Mouse (Mus musculus) induced T-regulatory cell, adult 2 months (primary cell): ENCODE data around the gene Ebf4.

Experiments used
- DNase-seq: peaks from one replicate; pipeline ENCODE4 v3.0.0-alpha.2; 2012; ENCODE audit warnings: low read depth

Ebf4 gene

DNA sequence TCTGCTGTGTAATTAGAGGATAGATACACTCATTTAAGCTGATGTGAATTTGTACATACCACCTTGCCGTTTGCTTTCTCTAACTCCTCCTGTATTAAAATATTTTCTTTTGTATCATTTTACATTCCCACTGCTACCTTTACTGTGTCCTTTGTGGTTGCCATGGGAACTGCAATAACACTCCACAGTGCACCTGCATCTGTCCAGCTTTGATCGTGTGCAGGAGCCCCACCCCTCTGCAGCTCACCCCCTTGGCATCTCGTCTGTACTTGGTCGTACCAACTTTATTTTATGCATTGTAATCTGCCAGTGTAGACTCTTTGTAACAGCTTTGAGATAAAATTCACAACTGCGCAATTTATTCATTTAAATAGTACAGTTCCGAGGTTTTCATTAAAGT, 88.9 kb downstream of the Ebf4 start:
- no peak for DNase-seq

DNA sequence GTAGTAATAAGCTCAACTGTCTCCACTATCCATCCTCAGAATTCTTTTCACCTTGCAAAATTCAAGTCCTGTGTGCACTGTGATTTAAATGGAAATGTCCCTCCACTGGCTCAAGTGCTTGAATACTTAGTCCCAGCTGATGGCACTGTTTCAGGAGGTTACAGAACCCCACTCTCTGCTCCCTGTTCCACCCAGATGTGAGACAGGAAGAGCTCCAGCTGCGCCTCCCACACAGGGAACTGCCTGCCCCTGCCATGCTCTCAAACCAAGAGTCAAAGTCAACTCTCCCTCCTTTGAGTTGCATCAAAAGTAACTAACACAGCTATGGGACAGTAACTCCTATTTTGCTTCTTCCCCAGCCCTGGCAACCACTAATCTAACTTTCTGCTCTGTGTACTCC, 91.2 kb downstream of the Ebf4 start:
- DNase-seq, result no peak

DNA sequence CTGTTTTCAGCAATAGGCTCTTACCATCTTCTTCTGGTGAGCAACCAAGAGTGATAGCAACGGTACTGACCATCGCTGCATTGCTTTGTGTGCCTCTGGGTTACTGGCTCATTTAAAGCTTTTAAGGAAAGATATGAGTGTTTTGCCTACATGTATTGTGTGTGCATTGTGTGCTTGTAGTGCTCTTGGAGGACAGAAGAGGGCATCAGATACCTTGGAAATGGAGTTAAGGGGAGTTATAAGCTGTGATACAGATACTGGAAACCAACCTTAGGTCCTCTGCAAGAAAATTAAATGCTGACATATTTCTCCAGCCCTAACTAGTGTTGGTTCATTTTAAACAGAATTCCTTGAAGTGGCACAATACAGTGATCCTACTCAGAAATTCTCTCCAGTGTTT, 93.8 kb downstream of the Ebf4 start:
- peak; percentile 40 for DNase-seq

DNA sequence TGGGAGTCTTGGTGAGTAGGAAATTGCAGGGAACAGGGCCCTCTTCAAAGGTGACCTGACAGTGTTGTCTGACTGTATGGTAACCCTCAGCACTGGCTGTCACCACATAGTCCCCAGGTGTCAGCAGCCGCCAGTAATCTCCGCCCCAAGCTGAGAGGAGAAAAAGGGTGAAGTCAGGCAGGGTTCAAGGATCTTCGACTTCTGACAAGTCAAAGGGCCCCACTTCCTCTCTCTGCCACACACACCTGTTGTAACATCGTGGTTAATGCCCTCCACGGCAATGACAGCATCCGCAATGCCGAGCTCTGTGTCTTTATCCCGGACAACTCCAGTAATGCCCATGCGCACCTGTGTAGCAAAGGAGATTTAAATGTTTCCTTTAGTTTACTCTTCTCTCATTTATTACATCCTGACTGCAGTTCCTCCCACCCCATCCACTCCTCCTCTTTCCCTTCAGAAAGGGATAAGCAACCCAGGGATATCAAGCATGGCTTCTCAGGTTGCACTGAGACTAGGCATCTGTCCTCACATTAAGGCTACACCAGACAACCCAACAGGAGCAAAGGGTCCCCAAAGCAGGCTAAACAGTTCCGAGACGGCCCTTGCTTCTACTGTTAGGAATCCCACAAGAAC, 96.1 kb downstream of the Ebf4 start:
- no peak for DNase-seq

DNA sequence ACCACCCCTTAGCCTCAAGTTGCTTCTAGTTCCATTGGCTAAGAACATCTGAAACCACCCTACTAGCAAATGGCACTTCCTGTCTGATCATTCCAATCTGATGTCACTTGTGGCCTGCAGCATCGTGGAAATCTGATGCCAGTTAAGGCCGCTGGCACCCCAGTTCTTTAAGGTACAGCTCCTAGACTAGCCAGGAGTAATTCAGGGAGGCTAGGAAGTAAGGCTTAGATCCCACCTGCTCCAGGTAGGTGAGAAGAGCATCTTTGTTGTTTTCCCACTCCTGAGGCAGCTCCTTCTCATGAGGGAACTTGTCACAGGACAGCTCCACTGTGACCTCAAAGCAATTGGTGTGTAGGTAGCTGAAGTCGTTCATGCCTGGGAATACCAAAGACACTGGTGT, 97.9 kb downstream of the Ebf4 start:
- DNase-seq, result no peak

DNA sequence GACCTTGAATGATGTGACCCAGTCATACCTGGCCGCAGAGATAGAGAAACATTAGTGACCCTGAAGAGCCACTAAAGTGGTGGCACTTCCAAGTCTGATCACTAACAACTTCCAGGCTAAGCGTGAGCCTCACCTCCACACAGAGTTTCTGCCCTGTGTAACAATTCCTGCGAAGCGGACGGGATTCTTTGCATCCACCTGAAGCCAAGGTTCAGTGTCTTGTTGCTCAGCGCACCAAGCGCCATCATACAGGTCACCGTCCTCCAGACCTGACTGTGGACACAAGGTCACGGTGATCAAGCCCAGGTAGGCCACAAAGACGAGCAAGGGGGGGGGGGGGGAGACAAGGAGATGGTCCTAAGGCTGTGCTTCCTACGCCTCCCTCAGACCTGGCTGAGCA, 100.7 kb downstream of the Ebf4 start:
- DNase-seq, result no peak

DNA sequence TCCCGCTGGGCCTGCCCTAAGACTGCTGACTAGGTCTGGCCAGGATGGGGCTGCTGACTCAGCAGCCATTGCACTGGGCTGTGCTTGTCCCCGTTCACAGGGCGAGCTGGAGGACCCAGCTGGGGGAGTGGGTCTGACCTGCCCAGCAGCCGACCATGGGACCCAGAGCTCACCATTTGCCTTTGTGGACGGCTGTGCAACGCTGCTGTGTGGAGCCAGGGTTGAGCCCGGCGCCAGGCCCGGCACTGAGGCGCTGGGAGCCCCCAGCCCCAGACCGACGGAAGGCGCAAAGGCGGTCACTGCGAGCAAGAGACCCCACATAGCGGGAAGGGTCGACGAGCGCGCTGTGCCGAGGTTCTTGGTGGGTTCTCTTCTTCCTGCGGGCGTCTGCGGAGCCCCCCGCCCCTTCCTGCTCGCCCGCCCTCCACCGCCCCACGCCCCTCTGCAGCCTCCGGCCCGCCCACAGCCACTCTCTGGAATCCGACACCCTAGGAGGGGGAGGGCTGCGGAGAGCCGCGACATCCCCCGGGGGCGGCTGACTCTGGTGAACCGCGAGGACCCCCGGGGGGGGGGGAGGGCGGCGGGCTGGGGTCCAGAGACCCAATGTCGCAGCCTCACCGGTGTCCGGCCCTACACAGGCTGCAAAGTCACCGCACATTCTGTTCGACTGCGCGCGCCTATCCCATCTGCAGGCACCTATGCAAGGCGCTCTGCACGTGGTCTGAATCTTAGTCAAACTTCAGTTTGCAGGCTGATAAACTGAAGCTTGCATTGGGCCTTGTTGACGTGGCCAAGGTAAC, 102.4 kb downstream of the Ebf4 start, which contains the start of gene Cpxm1:
TSS of gene Cpxm1 (minus strand) at position 389 of the 800 bp plus-strand sequence.
- DNase-seq, result no peak

DNA sequence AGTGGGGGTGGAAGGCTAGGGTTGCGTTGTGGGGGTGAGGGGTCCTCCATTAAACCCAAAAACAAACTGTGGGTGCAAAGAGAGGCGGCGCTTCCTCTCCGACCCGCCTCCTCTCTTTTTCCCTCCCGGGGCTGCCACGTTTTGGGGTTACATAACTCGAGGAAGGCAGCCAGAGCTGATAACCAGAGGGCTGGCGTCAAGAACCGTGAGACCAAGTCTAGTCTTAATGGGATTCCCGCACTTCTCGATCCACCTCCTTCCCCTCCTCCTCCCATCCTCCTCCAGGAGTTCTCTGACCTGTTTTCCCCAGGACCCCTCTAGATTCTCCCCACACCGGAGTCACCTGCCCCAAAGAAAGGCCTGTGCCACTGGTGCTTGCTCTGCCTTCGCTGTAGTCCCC, 103.1 kb downstream of the Ebf4 start:
- no peak for DNase-seq

DNA sequence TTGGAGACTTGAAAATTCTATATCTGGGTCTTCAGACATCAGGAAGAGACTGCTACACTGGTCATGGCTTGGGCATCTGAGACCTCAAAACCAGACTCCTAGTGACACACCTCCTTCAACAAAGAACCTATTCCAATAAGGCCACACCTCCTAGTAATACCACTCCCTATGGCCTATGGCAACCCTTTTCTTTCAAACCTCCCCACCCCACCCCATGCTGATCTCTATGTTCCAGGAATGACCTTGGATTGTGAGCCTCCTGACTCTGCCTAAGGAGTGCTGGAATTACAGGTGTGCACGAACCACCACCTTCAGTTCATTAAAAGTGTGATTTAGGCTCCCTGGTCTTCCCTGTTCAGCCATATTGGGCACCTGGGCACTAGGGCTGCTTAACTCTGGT, 105.1 kb downstream of the Ebf4 start:
- DNase-seq, result no peak

DNA sequence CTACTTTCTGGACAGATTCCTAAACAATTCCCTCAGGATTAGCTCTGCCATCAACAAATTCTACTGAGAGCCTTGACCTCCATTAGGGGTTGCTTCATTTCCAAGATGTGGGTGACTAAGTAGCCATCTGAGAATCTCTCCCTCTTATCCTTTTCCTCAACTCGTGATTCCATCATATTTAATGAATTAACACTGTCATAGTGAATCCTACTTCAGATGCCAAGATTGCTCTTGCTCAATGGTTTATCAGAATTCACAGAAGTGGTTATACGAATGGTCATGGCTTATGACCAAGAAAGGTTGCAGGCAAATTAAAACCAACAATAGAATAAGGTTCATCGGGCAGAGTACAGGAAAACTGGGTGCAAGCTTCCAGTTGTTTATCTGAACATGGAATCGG, 106.9 kb downstream of the Ebf4 start:
- DNase-seq, result no peak

DNA sequence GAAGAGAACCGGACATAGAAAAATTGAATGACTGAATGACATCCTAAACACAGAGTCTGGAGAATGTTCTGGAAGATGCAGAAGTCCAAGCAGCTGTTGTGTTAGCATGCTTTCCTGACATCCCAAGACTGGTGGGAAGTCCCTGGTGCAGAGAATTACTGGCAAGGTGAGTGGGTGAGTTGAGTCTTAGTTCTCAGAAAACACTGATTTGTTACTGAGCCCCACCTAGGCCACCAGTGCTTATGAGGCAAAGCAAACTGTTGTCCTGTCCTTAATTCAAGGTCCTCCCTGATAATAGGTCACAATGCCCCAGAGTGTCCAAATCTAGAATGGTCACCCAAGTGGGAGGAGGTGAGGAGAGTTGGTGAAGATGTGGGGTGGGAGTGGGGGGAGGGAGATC, 110.0 kb downstream of the Ebf4 start, which contains the start of the genes Gm28372 and 1700020A23Rik:
TSS of gene Gm28372 (plus strand) at position 301 of the 400 bp plus-strand sequence.
TSS of gene 1700020A23Rik (plus strand) at position 321 of the 400 bp plus-strand sequence.
- no peak for DNase-seq

DNA sequence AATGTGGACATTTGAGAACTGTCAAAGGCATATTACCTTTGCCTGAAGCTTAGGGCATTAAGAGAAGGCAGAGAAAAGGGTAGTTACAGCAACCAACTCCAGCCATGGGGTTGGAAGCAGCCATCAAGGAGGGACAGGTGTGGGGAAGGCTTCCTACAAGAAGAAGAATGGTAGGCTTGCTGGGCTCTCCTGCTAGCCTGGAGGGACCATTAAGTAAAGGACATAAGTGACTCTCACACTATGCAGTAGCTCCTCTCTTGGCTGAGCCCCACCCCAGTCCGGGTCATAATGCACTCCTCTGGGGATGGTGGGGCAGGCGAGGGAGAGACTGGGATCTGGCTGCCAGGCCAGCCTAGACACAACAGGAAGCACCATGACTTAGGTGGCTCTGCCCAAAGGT, 111.2 kb downstream of the Ebf4 start, which contains the start of gene Tmem239:
TSS of gene Tmem239 (plus strand) at position 301 of the 400 bp plus-strand sequence.
- DNase-seq, result no peak

DNA sequence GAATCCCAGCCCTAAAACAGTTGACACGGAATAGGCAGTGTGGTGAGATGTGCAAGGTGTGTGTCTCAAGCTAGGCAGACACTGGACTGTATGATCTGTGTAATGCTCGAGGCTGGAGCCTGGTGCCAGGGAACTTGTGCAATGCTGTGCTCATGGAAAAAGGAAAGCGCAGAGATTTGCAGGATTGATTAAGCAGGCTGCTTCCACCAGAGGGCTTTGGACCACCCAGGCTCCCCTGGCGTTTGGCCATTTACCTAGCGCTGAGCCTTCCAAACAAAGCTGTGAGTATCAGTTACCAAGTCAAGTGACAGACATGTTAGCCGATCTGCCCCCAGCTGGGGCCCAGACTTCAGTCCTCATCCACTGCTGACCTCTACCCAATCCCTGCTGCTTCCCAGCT, 113.2 kb downstream of the Ebf4 start:
- DNase-seq, result no peak

DNA sequence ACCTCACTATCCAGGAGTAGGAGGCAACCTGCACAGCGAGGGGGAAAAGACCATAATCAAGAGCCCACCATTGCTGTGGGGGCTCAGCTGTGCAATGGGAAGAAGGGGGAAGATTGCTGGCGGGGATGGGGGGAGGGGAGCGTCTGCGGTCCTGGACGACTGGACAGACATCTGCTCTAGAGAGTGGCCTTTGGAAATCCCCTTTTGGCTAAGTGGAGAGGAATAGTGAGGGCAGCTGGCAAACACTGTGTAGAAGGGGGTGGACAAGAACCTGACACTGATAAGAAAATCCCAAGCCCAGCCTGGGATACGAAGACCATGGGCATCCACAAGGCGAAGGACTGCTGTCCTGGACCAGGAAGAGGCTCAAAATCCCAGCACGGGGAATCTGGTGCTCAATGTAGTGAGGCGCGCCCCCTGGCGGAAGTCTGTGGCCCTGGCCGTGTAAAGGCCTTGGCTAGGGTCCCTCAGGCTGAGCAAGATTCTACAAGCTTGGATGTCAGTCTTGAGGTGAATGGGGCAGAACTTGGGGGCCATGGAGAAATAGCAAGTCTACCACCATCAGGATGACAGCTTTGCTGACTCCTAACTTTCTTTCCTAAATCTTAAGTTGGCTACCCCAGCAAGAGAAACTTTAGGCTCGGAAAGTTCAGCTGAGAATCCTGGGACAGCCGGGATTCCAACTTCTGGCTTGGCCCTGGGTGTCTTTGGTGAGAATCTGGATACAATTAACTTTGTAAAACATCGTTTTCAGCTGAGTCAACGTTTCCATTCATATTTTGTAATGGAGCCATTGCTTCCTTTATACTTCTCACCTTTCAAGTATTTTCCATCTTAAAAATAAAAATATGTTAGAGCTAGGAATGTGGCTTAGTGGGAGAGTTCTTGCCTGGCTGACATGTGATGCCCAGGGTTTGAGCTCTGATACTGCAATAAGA, 116.9 kb downstream of the Ebf4 start:
- peak; percentile 80 for DNase-seq

DNA sequence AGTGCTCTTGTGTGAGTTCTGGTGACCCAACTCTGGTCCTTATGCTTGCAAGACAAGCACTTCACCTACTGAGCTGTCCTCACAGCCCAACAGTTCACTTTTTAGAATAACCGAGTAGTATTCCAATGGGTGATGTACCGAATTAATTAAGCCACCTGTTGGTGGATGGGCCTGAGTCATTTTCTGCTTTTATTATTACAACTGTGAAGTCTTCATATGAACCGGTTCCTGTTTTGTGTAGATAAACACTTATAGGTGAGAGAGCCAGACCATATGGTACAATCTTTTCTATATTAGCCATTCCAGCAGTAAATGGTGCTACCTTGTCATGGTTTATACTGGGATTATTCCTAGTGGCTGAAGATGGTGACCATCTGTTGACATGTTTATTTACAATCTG, 117.8 kb downstream of the Ebf4 start:
- no peak for DNase-seq

DNA sequence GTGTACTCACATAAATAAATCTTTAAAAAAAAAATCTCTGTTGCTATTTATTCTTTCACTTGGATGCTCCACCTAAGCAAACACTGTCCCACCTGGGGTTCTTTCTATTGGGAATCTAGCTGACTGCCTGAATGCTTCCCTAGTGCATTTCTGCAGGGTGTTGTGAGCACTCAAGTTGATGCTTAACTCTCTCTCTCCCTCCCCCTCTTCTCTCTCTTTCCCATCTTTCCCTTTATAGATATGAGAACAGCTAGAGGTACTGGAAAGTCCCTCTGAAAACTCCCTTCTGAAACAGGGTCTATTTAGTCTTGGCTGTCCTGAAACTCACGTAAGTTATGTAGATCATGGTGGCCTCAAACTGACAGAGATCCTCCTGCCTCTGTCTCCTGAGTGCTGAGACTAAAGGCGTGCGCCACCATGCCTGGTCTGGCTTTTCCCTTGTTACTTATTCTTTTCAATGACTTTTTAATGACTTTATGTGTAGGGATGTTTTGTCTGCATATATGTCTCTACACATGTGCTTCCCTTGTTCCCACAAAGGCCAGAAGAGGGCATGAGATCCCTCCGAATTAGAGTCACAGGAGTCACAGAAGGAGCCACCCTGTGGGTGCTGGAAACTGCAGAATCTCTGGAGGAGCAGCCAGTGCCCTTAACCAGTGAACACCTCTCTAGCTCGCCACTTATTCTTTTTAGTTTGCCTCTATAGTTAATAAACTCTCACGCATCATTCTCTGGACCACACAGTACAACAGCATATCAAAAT, 119.3 kb downstream of the Ebf4 start:
- DNase-seq, result peak; percentile 28
